Mouse (Mus musculus) cerebellum, adult 2 months (tissue): ENCODE data around the gene Dusp23.

ENCODE experiments used
- CTCF ChIP-seq: fragments of 200-500 bp; IDR thresholded peaks from 2 replicates; pipeline ENCODE4 v1.5.1; 2011; ENCODE audit warnings: low read depth, mild to moderate bottlenecking, control low read depth, low read length, moderate library complexity, borderline replicate concordance; ENCODE audit not compliant: insufficient read depth
- POLR2A ChIP-seq: fragments of 200-500 bp; IDR thresholded peaks from 2 replicates; pipeline ENCODE4 v1.6.1; 2011; ENCODE audit warnings: low read length, control low read depth, borderline replicate concordance; ENCODE audit not compliant: insufficient read depth

GRCm38 (mm10) chr1:172667597-172667996 lies 34.8 kb upstream of the Dusp23 start:
- TF ChIP-seq CTCF = no peak
- no peak for TF ChIP-seq POLR2A
